Mouse (Mus musculus) urinary bladder, adult 2 months (tissue): ENCODE measurements around the gene Spta1. TPM values are rescaled to one million over a fixed set of nuclear protein-coding genes. Genes with fewer than 3 reads are reported as not detected.

Experiments
- DNase-seq: peaks from one replicate; pipeline ENCODE4 v3.0.0; 2022; ENCODE audit warnings: low spot score
- polyA plus RNA-seq: library from polyadenylated mRNA; depleted of rRNA; stranded (reverse); fragments of >200 nt; gene quantifications from 2 replicates; pipeline ENCODE4 v1.2.3, GENCODE M21; 2012; rRNA removed

Spta1 gene
- 0.01 and 0.03 TPM in 2 replicates for polyA plus RNA-seq

GRCm38 (mm10) chr1:174172605-174173004 is at the start of gene Spta1:
Spta1 (plus strand) TSS chr1:174172776.
- DNase-seq: no peak

- no peak for DNase-seq
Measured at GRCm38 (mm10) chr1:174131217-174131616, 41.4 kb upstream of the Spta1 start, which contains the start of gene Olfr424. Olfr424 (plus strand) TSS chr1:174131517.

- no peak for DNase-seq
Measured at GRCm38 (mm10) chr1:174131999-174132398, 40.6 kb upstream of the Spta1 start.

- no peak for DNase-seq
Measured at GRCm38 (mm10) chr1:174141384-174141783, 31.2 kb upstream of the Spta1 start.

GRCm38 (mm10) chr1:174146696-174147095 is 25.9 kb upstream of the Spta1 start:
- DNase-seq: no peak

GRCm38 (mm10) chr1:174149289-174149688 is 23.3 kb upstream of the Spta1 start:
- no peak for DNase-seq

- no peak for DNase-seq
Measured at GRCm38 (mm10) chr1:174155333-174155732, 17.2 kb upstream of the Spta1 start, which contains the start of gene Olfr420. Olfr420 (plus strand) TSS chr1:174155633.

GRCm38 (mm10) chr1:174157622-174158021 is 15.0 kb upstream of the Spta1 start:
- DNase-seq: no peak

- DNase-seq: no peak
Measured at GRCm38 (mm10) chr1:174158512-174158911, 14.1 kb upstream of the Spta1 start.

GRCm38 (mm10) chr1:174159095-174159494 is 13.5 kb upstream of the Spta1 start:
- DNase-seq: no peak

- DNase-seq: no peak
Measured at GRCm38 (mm10) chr1:174169024-174169423, 3.6 kb upstream of the Spta1 start.

- DNase-seq: no peak
Measured at GRCm38 (mm10) chr1:174170706-174171501, 1.7 kb upstream of the Spta1 start.

GRCm38 (mm10) chr1:174171537-174171936 is 1.0 kb upstream of the Spta1 start:
- DNase-seq: no peak

- no peak for DNase-seq
Measured at GRCm38 (mm10) chr1:174204699-174205098, 32.1 kb downstream of the Spta1 start.

- no peak for DNase-seq
Measured at GRCm38 (mm10) chr1:174212286-174212685, 39.7 kb downstream of the Spta1 start.

GRCm38 (mm10) chr1:174215270-174216038 is 42.9 kb downstream of the Spta1 start:
- DNase-seq: no peak

GRCm38 (mm10) chr1:174216528-174217204 is 44.1 kb downstream of the Spta1 start:
- no peak for DNase-seq

GRCm38 (mm10) chr1:174239916-174240315 is 67.3 kb downstream of the Spta1 start:
- DNase-seq: no peak

- DNase-seq: no peak
Measured at GRCm38 (mm10) chr1:174244621-174245020, 72.0 kb downstream of the Spta1 start.

- DNase-seq: no peak
Measured at GRCm38 (mm10) chr1:174246080-174246479, 73.5 kb downstream of the Spta1 start.

GRCm38 (mm10) chr1:174247170-174247569 is 74.6 kb downstream of the Spta1 start:
- no peak for DNase-seq

GRCm38 (mm10) chr1:174250376-174250775 is 77.8 kb downstream of the Spta1 start:
- DNase-seq: no peak
